Mouse (Mus musculus) forebrain, embryonic 16.5 days (tissue): ENCODE results near the gene Snap91. TPM values are rescaled to one million over a fixed set of nuclear protein-coding genes. Genes with fewer than 3 reads are reported as not detected.

Source experiments
- ATAC-seq: fragments of 200-750 bp; cut with Nextera tagmentation; 2 replicates; pipeline ENCODE4 v1.8.0; 2017; ENCODE audit warnings: mild to moderate bottlenecking, moderate library complexity
- H3K27ac ChIP-seq: fragments of 300-500 bp; sonication (generic); 2 replicates; pipeline ENCODE4 v1.5.1; 2014; ENCODE audit warnings: low read length, control low read depth
- H3K27me3 ChIP-seq: fragments of 300-500 bp; sonication (generic); replicated peaks from 2 replicates; pipeline ENCODE4 v1.6.1; 2014; ENCODE audit warnings: low read length; ENCODE audit not compliant: control insufficient read depth, insufficient read depth
- H3K36me3 ChIP-seq: fragments of 300-500 bp; sonication (generic); 2 replicates; pipeline ENCODE4 v1.6.1; 2014; ENCODE audit not compliant: control insufficient read depth, insufficient read depth
- H3K4me1 ChIP-seq: fragments of 300-500 bp; sonication (generic); replicated peaks from 2 replicates; pipeline ENCODE4 v1.6.1; 2014; ENCODE audit warnings: low read length; ENCODE audit not compliant: control insufficient read depth, insufficient read depth
- H3K4me2 ChIP-seq: fragments of 300-500 bp; sonication (generic); 2 replicates; pipeline ENCODE4 v1.6.1; 2014; ENCODE audit warnings: mild to moderate bottlenecking, low read length, control low read depth
- H3K4me3 ChIP-seq: fragments of 300-500 bp; sonication (generic); replicated peaks from 2 replicates; pipeline ENCODE4 v1.5.1; 2014; ENCODE audit warnings: mild to moderate bottlenecking, low read length, control low read depth
- H3K9ac ChIP-seq: fragments of 300-500 bp; sonication (generic); replicated peaks from 2 replicates; pipeline ENCODE4 v1.6.1; 2014; ENCODE audit warnings: low read depth, low read length, control low read depth
- H3K9me3 ChIP-seq: fragments of 300-500 bp; sonication (generic); 2 replicates; pipeline ENCODE4 v1.6.1; 2016; ENCODE audit warnings: low read length; ENCODE audit not compliant: control insufficient read depth
- WGBS: fragments of 180-500 bp; shearing (Covaris S2); extraction: QIAGEN DNeasy Blood & Tissue Kit; methylation state at CpG from one replicate; pipeline ENCODE4 v1.1.7; 2014; 5-methylcytosine and 5-hydroxymethylcytosine counted together
- polyA plus RNA-seq: library from polyadenylated mRNA; unstranded; fragments of >200 nt; fragmentation: Nextera tagmentation; extraction: Ambion mirVana; gene quantifications from 2 replicates; pipeline ENCODE4 v1.2.1, GENCODE M21; 2015

Snap91 gene
- polyA plus RNA-seq, 1 experiment from 2014 or later = 119 TPM

GRCm38 (mm10) chr9:86873681-86874080 is 6.8 kb downstream of the Snap91 start:
- no peaks in the 10 kb centered on the region; the same call in 1 of the 2 replicates for H3K27me3 ChIP-seq
- no peak overlapping the region for H3K27ac ChIP-seq
- ATAC-seq = no peak
- WGBS = 91% methylated on average over 4 of the region's 4 CpGs
- peaks cover 11% of the 10 kb centered on the region for H3K4me1 ChIP-seq
- H3K4me3 ChIP-seq = no peak overlapping the region
- peaks cover 6% of the 10 kb centered on the region for H3K36me3 ChIP-seq
- H3K9me3 ChIP-seq = no peaks in the 10 kb centered on the region
- no peak overlapping the region for H3K9ac ChIP-seq
- H3K4me2 ChIP-seq = no peak overlapping the region

GRCm38 (mm10) chr9:86869586-86870338 is 10.7 kb downstream of the Snap91 start:
- Histone ChIP-seq H3K9me3 (no peaks in the 10 kb centered on the region), H3K4me1 (0 out of 2 replicates have a peak, but pooled peaks cover 3% of the 10 kb centered on the region), H3K4me3 (no peak overlapping the region), H3K27ac (no peak overlapping the region), H3K36me3 (peaks cover 6% of the 10 kb centered on the region), H3K4me2 (no peak overlapping the region), H3K9ac (no peak overlapping the region), H3K27me3 (no peaks in the 10 kb centered on the region)
- 34% methylated on average over 11 of the region's 11 CpGs for WGBS
- ATAC-seq = no peak

- Histone ChIP-seq H3K36me3 (no peaks in the 10 kb centered on the region), H3K27me3 (no peaks in the 10 kb centered on the region), H3K27ac (no peak overlapping the region), H3K4me2 (no peak overlapping the region), H3K4me3 (no peak overlapping the region), H3K9me3 (no peaks in the 10 kb centered on the region), H3K9ac (no peak overlapping the region), H3K4me1 (no peaks in the 10 kb centered on the region)
- WGBS = 77% methylated on average over 4 of the region's 4 CpGs
- ATAC-seq = no peak
These were observed 22.4 kb downstream of the Snap91 start for GRCm38 (mm10) chr9:86858101-86858500.

GRCm38 (mm10) chr9:86857626-86858025 is 22.8 kb downstream of the Snap91 start:
- no peak for ATAC-seq
- Histone ChIP-seq H3K4me3 (no peak overlapping the region), H3K36me3 (no peaks in the 10 kb centered on the region), H3K4me1 (no peaks in the 10 kb centered on the region), H3K4me2 (no peak overlapping the region), H3K9me3 (no peaks in the 10 kb centered on the region), H3K27ac (no peak overlapping the region), H3K27me3 (no peaks in the 10 kb centered on the region), H3K9ac (no peak overlapping the region)
- 95% methylated on average over 2 of the region's 2 CpGs for WGBS

GRCm38 (mm10) chr9:86852861-86853260 is 27.6 kb downstream of the Snap91 start:
- 96% methylated on average over 3 of the region's 3 CpGs for WGBS
- Histone ChIP-seq H3K4me1 (peaks cover 8% of the 10 kb centered on the region), H3K36me3 (no peaks in the 10 kb centered on the region), H3K9me3 (no peaks in the 10 kb centered on the region), H3K4me3 (no peak overlapping the region), H3K9ac (no peak overlapping the region), H3K27ac (no peak overlapping the region), H3K4me2 (no peak overlapping the region), H3K27me3 (no peaks in the 10 kb centered on the region)
- ATAC-seq = no peak

- ATAC-seq = no peak
- Histone ChIP-seq H3K4me1 (peaks cover 8% of the 10 kb centered on the region), H3K36me3 (no peaks in the 10 kb centered on the region), H3K9ac (no peak overlapping the region), H3K4me3 (no peak overlapping the region), H3K27ac (no peak overlapping the region), H3K27me3 (no peaks in the 10 kb centered on the region), H3K4me2 (no peak overlapping the region), H3K9me3 (no peaks in the 10 kb centered on the region)
- WGBS = 94% methylated on average over 5 of the region's 5 CpGs
These were observed 28.8 kb downstream of the Snap91 start for GRCm38 (mm10) chr9:86851689-86852088.

- Histone ChIP-seq H3K4me3 (no peak overlapping the region), H3K4me2 (no peak overlapping the region), H3K9me3 (no peaks in the 10 kb centered on the region), H3K9ac (no peak overlapping the region), H3K27me3 (no peaks in the 10 kb centered on the region), H3K4me1 (peaks cover 8% of the 10 kb centered on the region), H3K27ac (no peak overlapping the region), H3K36me3 (no peaks in the 10 kb centered on the region)
- ATAC-seq = peak; percentile 62
- 37% methylated on average over 3 of the region's 3 CpGs for WGBS
These were observed 29.8 kb downstream of the Snap91 start for GRCm38 (mm10) chr9:86850452-86851207.

- no peak overlapping the region for H3K4me2 ChIP-seq
- no peak for ATAC-seq
- WGBS = 93% methylated on average over 5 of the region's 5 CpGs
- no peaks in the 10 kb centered on the region for H3K9me3 ChIP-seq
- no peaks in the 10 kb centered on the region for H3K27me3 ChIP-seq
- H3K27ac ChIP-seq = no peak overlapping the region
- H3K9ac ChIP-seq = no peak overlapping the region
- no peaks in the 10 kb centered on the region for H3K36me3 ChIP-seq
- H3K4me1 ChIP-seq = no peaks in the 10 kb centered on the region
- no peak overlapping the region for H3K4me3 ChIP-seq
These were observed 36.6 kb downstream of the Snap91 start for GRCm38 (mm10) chr9:86843747-86844353.

- no peak overlapping the region for H3K4me3 ChIP-seq
- no peaks in the 10 kb centered on the region; the same call in 1 of the 2 replicates for H3K4me1 ChIP-seq
- H3K9ac ChIP-seq = no peak overlapping the region
- H3K36me3 ChIP-seq = peaks cover 10% of the 10 kb centered on the region
- no peak overlapping the region for H3K27ac ChIP-seq
- ATAC-seq = no peak
- H3K27me3 ChIP-seq = no peaks in the 10 kb centered on the region
- H3K9me3 ChIP-seq = no peaks in the 10 kb centered on the region
- WGBS = 75% methylated on average over 2 of the region's 2 CpGs
- no peak overlapping the region for H3K4me2 ChIP-seq
These were observed 50.7 kb downstream of the Snap91 start for GRCm38 (mm10) chr9:86829792-86830191.
